Mouse (Mus musculus) midbrain, embryonic 12.5 days (tissue): ENCODE data around the gene Casz1. TPM values are rescaled to one million over a fixed set of nuclear protein-coding genes. Genes with fewer than 3 reads are reported as not detected.

Experiments used
- ATAC-seq: fragments of 200-750 bp; cut with Nextera tagmentation; 2 replicates; pipeline ENCODE4 v1.8.0; 2017; ENCODE audit warnings: low read depth, moderate TSS enrichment, moderate library complexity; ENCODE audit not compliant: low FRiP score
- H3K27ac ChIP-seq: fragments of 300-500 bp; sonication (generic); replicated peaks from 2 replicates; pipeline ENCODE4 v1.5.1; 2016; ENCODE audit warnings: mild to moderate bottlenecking
- H3K27me3 ChIP-seq: fragments of 300-500 bp; sonication (generic); 2 replicates; pipeline ENCODE4 v1.6.1; 2016; ENCODE audit warnings: mild to moderate bottlenecking
- H3K36me3 ChIP-seq: fragments of 300-500 bp; sonication (generic); 2 replicates; pipeline ENCODE4 v1.6.1; 2016
- H3K4me1 ChIP-seq: fragments of 300-500 bp; sonication (generic); 2 replicates; pipeline ENCODE4 v1.6.1; 2016
- H3K4me2 ChIP-seq: fragments of 300-500 bp; sonication (generic); replicated peaks from 2 replicates; pipeline ENCODE4 v1.6.1; 2016; ENCODE audit warnings: mild to moderate bottlenecking, moderate library complexity
- H3K4me3 ChIP-seq: fragments of 300-500 bp; sonication (generic); 2 replicates; pipeline ENCODE4 v1.5.1; 2016; ENCODE audit warnings: mild to moderate bottlenecking
- H3K9ac ChIP-seq: fragments of 300-500 bp; sonication (generic); replicated peaks from 2 replicates; pipeline ENCODE4 v1.6.1; 2016; ENCODE audit warnings: mild to moderate bottlenecking, moderate library complexity
- H3K9me3 ChIP-seq: fragments of 300-500 bp; sonication (generic); 2 replicates; pipeline ENCODE4 v1.6.1; 2016; ENCODE audit warnings: mild to moderate bottlenecking
- WGBS: fragments of 180-500 bp; shearing (Covaris S2); methylation state at CpG from one replicate; pipeline ENCODE4 v1.1.7; 2016; 5-methylcytosine and 5-hydroxymethylcytosine counted together
- polyA plus RNA-seq: library from polyadenylated mRNA; unstranded; fragments of >200 nt; fragmentation: Nextera tagmentation; extraction: Ambion mirVana; gene quantifications from 2 replicates; pipeline ENCODE4 v1.2.1, GENCODE M21; 2016

Casz1 gene
- polyA plus RNA-seq, 1 experiment from 2014 or later = 3.3 TPM

GRCm38 (mm10) chr4:148853057-148853456 lies 48.8 kb downstream of the Casz1 start:
- H3K27me3 ChIP-seq = peaks cover 91% of the 10 kb centered on the region
- H3K9me3 ChIP-seq = no peaks in the 10 kb centered on the region
- no peaks in the 10 kb centered on the region for H3K36me3 ChIP-seq
- no peak overlapping the region for H3K27ac ChIP-seq
- H3K9ac ChIP-seq = no peak overlapping the region
- 80% methylated on average over 4 of the region's 4 CpGs for WGBS
- H3K4me1 ChIP-seq = peaks cover 40% of the 10 kb centered on the region
- H3K4me2 ChIP-seq = no peak overlapping the region
- H3K4me3 ChIP-seq = no peak overlapping the region
- ATAC-seq = no peak

GRCm38 (mm10) chr4:148854093-148854492 lies 49.9 kb downstream of the Casz1 start:
- ATAC-seq = no peak
- Histone ChIP-seq H3K36me3 (no peaks in the 10 kb centered on the region), H3K4me3 (no peak overlapping the region), H3K9ac (no peak overlapping the region), H3K27ac (no peak overlapping the region), H3K27me3 (peaks cover 92% of the 10 kb centered on the region), H3K4me2 (no peak overlapping the region), H3K9me3 (no peaks in the 10 kb centered on the region), H3K4me1 (peaks cover 49% of the 10 kb centered on the region)
- WGBS = 16% methylated on average over 2 of the region's 2 CpGs

DNA sequence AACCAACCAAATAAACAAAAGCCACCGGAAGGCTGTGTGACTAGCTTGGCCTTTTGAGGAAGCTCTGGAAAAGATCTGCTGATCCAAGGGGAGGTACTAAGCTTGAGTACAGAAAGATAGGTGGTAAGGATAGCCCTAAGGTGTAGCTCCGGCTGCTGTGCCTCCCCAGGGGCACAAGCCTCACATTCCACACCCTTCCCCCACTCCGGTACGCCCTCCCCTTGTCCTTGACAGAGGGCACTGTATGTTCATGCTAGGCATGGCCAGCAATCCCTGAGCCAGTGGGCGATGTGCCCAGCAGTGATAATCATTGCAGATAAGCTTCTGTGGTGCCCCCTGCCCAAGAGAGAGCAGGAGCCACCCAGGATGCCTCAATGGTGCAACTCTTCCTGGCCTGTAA lies 51.3 kb downstream of the Casz1 start:
- no peak overlapping the region for H3K4me2 ChIP-seq
- H3K27me3 ChIP-seq = peaks cover 89% of the 10 kb centered on the region
- H3K9ac ChIP-seq = no peak overlapping the region
- no peaks in the 10 kb centered on the region for H3K36me3 ChIP-seq
- WGBS = 82% methylated on average over 5 of the region's 5 CpGs
- H3K4me1 ChIP-seq = peaks cover 63% of the 10 kb centered on the region
- no peak overlapping the region for H3K27ac ChIP-seq
- H3K4me3 ChIP-seq = no peak overlapping the region
- no peaks in the 10 kb centered on the region for H3K9me3 ChIP-seq
- ATAC-seq = no peak

- Histone ChIP-seq H3K9ac (no peak overlapping the region), H3K4me3 (no peak overlapping the region), H3K27ac (0 out of 2 replicates have a peak overlapping the region, but pooled peaks have one; percentile 11), H3K27me3 (peaks cover 85% of the 10 kb centered on the region), H3K4me1 (peaks cover 68% of the 10 kb centered on the region), H3K36me3 (no peaks in the 10 kb centered on the region), H3K4me2 (no peak overlapping the region), H3K9me3 (no peaks in the 10 kb centered on the region)
- ATAC-seq = no peak
- 82% methylated on average over 4 of the region's 4 CpGs for WGBS
These were observed 52.0 kb downstream of the Casz1 start for GRCm38 (mm10) chr4:148856216-148856615.

DNA sequence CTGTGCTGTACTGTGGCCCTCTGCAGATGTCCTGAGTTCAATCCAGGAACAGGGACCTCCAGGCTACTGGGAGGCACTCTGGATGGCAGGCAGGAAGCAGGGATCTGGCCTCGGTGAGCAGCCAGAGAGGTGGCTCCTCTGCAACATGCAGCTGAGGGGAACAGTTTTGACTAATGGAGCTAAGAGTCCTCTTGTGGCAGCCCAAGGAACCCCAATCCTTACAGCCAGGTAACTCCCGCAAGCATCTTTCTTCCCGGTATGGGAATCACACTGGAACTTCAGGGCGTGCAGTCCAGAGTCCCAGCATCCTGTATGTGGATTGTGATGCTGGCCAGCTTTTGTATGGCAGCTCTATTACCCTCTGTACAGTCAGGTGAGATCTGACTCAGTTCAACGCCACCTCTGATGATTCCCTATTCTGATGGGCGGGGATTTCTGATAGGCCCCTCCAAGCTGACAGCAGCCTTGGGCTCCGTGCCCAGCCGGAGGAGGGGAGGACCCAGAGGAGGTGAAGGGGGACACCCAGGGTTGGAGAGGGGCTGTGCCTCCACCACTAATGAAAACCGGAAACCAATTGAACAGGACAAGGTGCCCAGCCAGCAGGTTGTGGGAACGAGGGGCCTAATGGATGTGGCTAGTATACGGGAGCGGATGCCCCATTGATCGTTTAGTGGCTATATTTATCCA lies 53.3 kb downstream of the Casz1 start:
- no peak overlapping the region for H3K27ac ChIP-seq

DNA sequence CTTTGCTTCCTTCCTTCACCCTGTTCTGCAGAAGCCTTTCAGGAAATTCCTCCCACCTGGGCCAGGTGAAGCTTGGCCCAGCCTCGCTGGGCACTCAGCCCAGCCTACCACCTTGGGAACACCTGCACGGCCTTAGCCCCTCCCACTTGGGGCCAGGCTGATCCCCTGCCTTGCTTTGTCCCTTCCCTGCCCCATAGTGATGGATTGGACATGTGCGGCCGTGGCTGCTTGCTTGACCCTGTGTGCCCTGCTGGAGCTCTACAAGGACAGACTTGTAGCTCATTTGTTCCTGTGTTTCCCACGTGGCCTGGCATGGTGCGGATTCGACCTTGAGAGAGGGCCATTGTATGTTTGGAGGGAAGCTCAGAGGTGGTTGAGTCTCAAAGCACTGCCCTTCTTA lies 54.0 kb downstream of the Casz1 start:
- H3K27ac ChIP-seq = no peak overlapping the region

More for the DNA sequence above, 53.3 kb downstream of the Casz1 start:
- H3K9ac ChIP-seq = no peak overlapping the region
- H3K36me3 ChIP-seq = no peaks in the 10 kb centered on the region
- peaks cover 85% of the 10 kb centered on the region for H3K27me3 ChIP-seq
- ATAC-seq = no peak
- no peaks in the 10 kb centered on the region for H3K9me3 ChIP-seq
- H3K4me1 ChIP-seq = peaks cover 68% of the 10 kb centered on the region
- no peak overlapping the region for H3K4me3 ChIP-seq
- H3K4me2 ChIP-seq = no peak overlapping the region
- WGBS = 76% methylated on average over 13 of the region's 13 CpGs

DNA sequence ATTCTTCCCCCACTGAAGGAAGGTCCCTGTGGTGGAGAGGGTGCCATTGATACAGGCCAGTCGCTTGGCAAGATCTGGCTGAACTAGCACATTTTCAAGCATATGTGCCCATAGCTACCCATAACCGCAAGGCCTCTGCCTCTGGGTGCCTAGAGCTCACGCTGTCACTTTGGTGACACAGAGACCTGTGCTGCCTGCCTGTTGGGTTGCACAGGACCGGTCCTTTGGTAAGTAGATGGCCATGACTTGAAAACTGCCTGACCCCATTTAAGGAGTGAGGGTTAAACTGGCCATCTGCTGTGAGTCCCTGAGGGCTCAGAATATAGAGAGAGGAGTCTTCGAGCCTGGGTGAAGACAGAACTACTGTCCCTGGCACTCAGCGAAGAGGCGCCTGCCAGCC lies 55.2 kb downstream of the Casz1 start:
- Histone ChIP-seq H3K4me2 (peak overlapping the region; percentile 57), H3K4me1 (peaks cover 55% of the 10 kb centered on the region), H3K9me3 (no peaks in the 10 kb centered on the region), H3K4me3 (peak overlapping the region; percentile 31; the same call in 1 of the 2 replicates), H3K27me3 (peaks cover 86% of the 10 kb centered on the region), H3K36me3 (no peaks in the 10 kb centered on the region), H3K27ac (peak overlapping the region; percentile 81), H3K9ac (peak overlapping the region; percentile 34)
- WGBS = 44% methylated on average over 7 of the region's 7 CpGs
- ATAC-seq = peak; percentile 16; the same call in 1 of the 2 replicates

More for the DNA sequence above, 54.0 kb downstream of the Casz1 start:
- ATAC-seq = no peak
- Histone ChIP-seq H3K4me2 (no peak overlapping the region), H3K9me3 (no peaks in the 10 kb centered on the region), H3K4me1 (peaks cover 65% of the 10 kb centered on the region), H3K36me3 (no peaks in the 10 kb centered on the region), H3K27me3 (peaks cover 86% of the 10 kb centered on the region), H3K9ac (no peak overlapping the region; the same call in 1 of the 2 replicates), H3K4me3 (no peak overlapping the region)
- 66% methylated on average over 7 of the region's 7 CpGs for WGBS

- ATAC-seq = peak; percentile 82
- WGBS = under 1% methylated on average over 27 of the region's 27 CpGs
- Histone ChIP-seq H3K9me3 (no peaks in the 10 kb centered on the region), H3K27ac (peak overlapping the region; percentile 81), H3K4me2 (peak overlapping the region; percentile 57), H3K4me1 (peaks cover 55% of the 10 kb centered on the region), H3K9ac (peak overlapping the region; percentile 34), H3K27me3 (peaks cover 86% of the 10 kb centered on the region), H3K36me3 (no peaks in the 10 kb centered on the region), H3K4me3 (peak overlapping the region; percentile 31)
These were observed 55.8 kb downstream of the Casz1 start for GRCm38 (mm10) chr4:148859906-148860491.

DNA sequence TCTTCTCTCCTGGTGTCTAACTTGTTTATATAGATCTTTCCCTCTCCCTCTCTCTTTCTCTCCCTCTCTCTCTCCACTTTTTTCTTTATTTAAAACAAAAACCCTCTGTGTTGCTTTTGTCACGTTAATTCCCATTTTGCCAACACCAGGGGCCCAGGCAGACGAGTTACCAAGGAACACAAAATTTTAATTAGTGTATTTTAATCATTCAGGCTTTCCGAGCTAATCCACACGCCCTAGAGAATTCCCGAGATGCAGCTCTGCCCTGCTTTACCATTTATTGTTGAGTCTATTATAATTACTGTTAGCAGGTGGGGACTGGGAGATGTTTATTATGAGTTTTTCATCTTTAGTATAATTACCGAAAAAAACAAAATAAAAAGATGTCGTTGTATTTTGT lies 56.4 kb downstream of the Casz1 start:
- H3K9ac ChIP-seq = peak overlapping the region; percentile 34; the same call in 1 of the 2 replicates
- no peaks in the 10 kb centered on the region for H3K9me3 ChIP-seq
- peak overlapping the region; percentile 57 for H3K4me2 ChIP-seq
- no peak for ATAC-seq
- H3K4me1 ChIP-seq = peaks cover 55% of the 10 kb centered on the region
- peaks cover 86% of the 10 kb centered on the region for H3K27me3 ChIP-seq
- H3K36me3 ChIP-seq = no peaks in the 10 kb centered on the region
- WGBS = 16% methylated on average over 7 of the region's 7 CpGs
- peak overlapping the region; percentile 81 for H3K27ac ChIP-seq
- peak overlapping the region; percentile 31; the same call in 1 of the 2 replicates for H3K4me3 ChIP-seq

DNA sequence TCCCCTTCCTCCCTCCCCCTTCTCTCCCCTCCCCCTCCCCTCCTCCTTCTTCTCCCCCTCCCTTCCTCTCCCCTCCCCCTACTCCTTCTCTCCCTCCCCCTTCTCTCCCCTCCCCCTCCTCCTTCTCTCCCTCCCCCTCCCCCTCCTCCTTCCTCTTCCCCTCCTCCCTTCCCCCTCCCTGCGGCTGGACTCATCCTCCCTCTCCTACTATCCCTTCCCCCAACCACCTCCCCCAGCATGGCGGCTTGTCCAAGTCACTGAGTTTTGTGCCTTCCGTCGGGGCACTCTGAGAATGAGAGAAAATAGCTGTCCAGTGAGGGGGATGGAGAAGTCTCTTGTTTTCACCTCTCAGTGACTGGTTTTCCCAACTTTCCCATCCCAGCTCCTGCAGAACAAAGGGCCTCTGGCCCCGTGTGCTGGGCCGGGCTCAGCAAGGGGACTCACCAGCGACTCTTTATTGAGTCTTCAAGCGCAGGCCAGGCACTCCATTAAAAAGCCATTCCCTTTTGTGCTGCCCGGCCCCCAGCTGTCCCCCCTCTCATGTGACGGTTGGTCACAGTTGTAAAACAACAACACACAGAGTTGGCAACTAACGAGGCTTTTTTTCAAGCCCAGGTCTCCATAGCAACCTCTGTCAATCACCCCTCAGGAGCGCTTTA lies 62.7 kb downstream of the Casz1 start:
- H3K27ac ChIP-seq = peak overlapping the region; percentile 77
- 2% methylated on average over 12 of the region's 12 CpGs for WGBS
- no peak overlapping the region for H3K4me3 ChIP-seq
- no peaks in the 10 kb centered on the region for H3K36me3 ChIP-seq
- H3K9ac ChIP-seq = no peak overlapping the region
- H3K4me2 ChIP-seq = peak overlapping the region; percentile 19; the same call in 1 of the 2 replicates
- H3K27me3 ChIP-seq = peaks cover 87% of the 10 kb centered on the region
- peak; percentile 90 for ATAC-seq
- peaks cover 47% of the 10 kb centered on the region for H3K4me1 ChIP-seq
- no peaks in the 10 kb centered on the region for H3K9me3 ChIP-seq

- WGBS = 87% methylated on average over 11 of the region's 11 CpGs
- Histone ChIP-seq H3K4me1 (peaks cover 41% of the 10 kb centered on the region), H3K27ac (no peak overlapping the region)
These were observed 63.6 kb downstream of the Casz1 start for GRCm38 (mm10) chr4:148867721-148868397.

More at GRCm38 (mm10) chr4:148867721-148868397, 63.6 kb downstream of the Casz1 start:
- Histone ChIP-seq H3K36me3 (no peaks in the 10 kb centered on the region), H3K4me3 (no peak overlapping the region), H3K4me2 (no peak overlapping the region), H3K9ac (no peak overlapping the region), H3K9me3 (no peaks in the 10 kb centered on the region), H3K27me3 (peaks cover 87% of the 10 kb centered on the region)
- ATAC-seq = no peak; the same call in 1 of the 2 replicates
